Mouse (Mus musculus): ENCODE results near the gene 4930563M21Rik. TPM values are rescaled to one million over a fixed set of nuclear protein-coding genes. Genes with fewer than 3 reads are reported as not detected.

Gene 4930563M21Rik
- not detected in 2 replicates for total RNA-seq (2023)

GRCm38 (mm10) chr9:56010450-56010849, at the start of gene 4930563M21Rik:
TSS of gene 4930563M21Rik (minus strand) at chr9:56010550.

DNA sequence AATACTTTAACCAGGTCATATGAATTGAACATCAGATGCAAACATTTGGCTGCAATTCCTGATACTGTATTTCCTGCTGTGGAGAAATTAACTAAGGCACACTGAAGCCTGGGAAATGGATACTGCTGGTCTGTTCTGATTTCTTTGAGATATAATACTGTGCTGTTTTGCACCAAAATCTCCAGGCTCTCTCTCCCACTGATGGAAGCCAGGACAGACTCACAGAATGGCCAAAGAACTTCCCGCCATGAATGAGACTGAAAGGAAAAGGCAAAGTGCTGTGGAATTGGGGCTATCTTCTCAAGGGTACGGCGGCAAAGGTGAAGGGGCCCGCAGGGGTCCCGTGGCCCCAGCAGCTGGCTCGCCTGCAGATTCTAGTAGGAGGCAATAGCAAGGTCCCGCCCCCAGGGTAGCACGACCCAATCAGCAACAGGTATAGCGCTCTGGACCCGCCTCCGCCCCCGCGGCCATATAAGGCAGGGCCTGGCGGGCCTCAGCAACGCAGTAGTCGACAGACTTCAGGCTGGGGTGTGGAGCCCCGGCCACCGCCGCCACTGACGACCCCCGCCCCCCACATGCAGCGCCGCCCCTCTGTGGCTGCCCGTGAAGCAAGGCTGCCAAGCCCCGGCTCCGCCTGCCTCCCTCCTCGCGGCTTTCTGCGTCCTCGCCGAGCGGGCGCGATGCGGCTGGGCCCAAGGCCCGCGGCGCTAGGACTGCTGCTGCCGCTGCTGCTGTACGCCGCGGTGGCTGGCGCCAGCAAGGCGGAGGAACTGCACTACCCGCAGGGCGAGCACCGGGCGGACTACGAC, 31.2 kb upstream of the 4930563M21Rik start, which contains the start of gene Rcn2:
TSS of gene Rcn2 (plus strand) at position 474 of the 809 bp plus-strand sequence.

GRCm38 (mm10) chr9:55937664-55938617, 72.4 kb downstream of the 4930563M21Rik start, which contains the start of gene Scaper:
TSS of gene Scaper (minus strand) at chr9:55938119.

Other genes with a start within 250 kb of the 4930563M21Rik start
- 24.6 and 40.7 TPM in 2 replicates for gene Scaper, start 72.4 kb downstream of the 4930563M21Rik start, total RNA-seq (2023)
- 6.5 and 7.2 TPM in 2 replicates for gene Rcn2, start 31.3 kb upstream of the 4930563M21Rik start, total RNA-seq (2023)
- gene Pstpip1, start 79.4 kb upstream of the 4930563M21Rik start, total RNA-seq (2023), result 327 and 395 TPM in 2 replicates
- gene Tspan3, start 154.9 kb upstream of the 4930563M21Rik start, total RNA-seq (2023), result 5.9 and 8.5 TPM in 2 replicates